Mouse (Mus musculus): ENCODE results near the gene Slc4a4. TPM values are rescaled to one million over a fixed set of nuclear protein-coding genes. Genes with fewer than 3 reads are reported as not detected.
A peak's percentile ranks its signal among the peaks of the same experiment; 100 is the strongest.

Slc4a4 gene
- polyA plus RNA-seq, 1 experiment from 2014 or later, result 12.7 TPM

- Histone ChIP-seq H3K27ac (ENCODE audit: low read length) (no peak overlapping the region), H3K4me1 (ENCODE audit: insufficient read depth, low read length) (no peaks in the 10 kb centered on the region), H3K27me3 (ENCODE audit: insufficient read depth, low read length) (no peaks in the 10 kb centered on the region), H3K4me3 (ENCODE audit: low read length) (no peak overlapping the region), H3K36me3 (ENCODE audit: insufficient read depth, low read length) (no peaks in the 10 kb centered on the region), H3K9me3 (ENCODE audit: low read length) (no peaks in the 10 kb centered on the region), H3K4me2 (replicated peaks; ENCODE audit: low read depth, low read length) (no peak overlapping the region), H3K9ac (replicated peaks; ENCODE audit: low read length) (no peak overlapping the region)
- 82% methylated on average over 5 of the region's 5 CpGs for WGBS
- no peak for ATAC-seq (ENCODE audit: low FRiP score, low TSS enrichment)
Measured at GRCm38 (mm10) chr5:89251806-89252205, 365.2 kb downstream of the Slc4a4 start.

- no peak overlapping the region for H3K27ac ChIP-seq (ENCODE audit: low read length)
- H3K9ac ChIP-seq (replicated peaks; ENCODE audit: low read length), result no peak overlapping the region
- ATAC-seq (ENCODE audit: low FRiP score, low TSS enrichment), result peak; percentile 35; the same call in 1 of the 2 replicates
- no peaks in the 10 kb centered on the region for H3K36me3 ChIP-seq (ENCODE audit: insufficient read depth, low read length)
- no peaks in the 10 kb centered on the region for H3K27me3 ChIP-seq (ENCODE audit: insufficient read depth, low read length)
- no peak overlapping the region for H3K4me3 ChIP-seq (ENCODE audit: low read length)
- no peak overlapping the region for H3K4me2 ChIP-seq (replicated peaks; ENCODE audit: low read depth, low read length)
- no peaks in the 10 kb centered on the region for H3K9me3 ChIP-seq (ENCODE audit: low read length)
- H3K4me1 ChIP-seq (ENCODE audit: insufficient read depth, low read length), result no peaks in the 10 kb centered on the region; the same call in 1 of the 2 replicates
- WGBS, result 93% methylated on average over 9 of the region's 9 CpGs
Measured at GRCm38 (mm10) chr5:89259804-89260492, 373.3 kb downstream of the Slc4a4 start.

DNA sequence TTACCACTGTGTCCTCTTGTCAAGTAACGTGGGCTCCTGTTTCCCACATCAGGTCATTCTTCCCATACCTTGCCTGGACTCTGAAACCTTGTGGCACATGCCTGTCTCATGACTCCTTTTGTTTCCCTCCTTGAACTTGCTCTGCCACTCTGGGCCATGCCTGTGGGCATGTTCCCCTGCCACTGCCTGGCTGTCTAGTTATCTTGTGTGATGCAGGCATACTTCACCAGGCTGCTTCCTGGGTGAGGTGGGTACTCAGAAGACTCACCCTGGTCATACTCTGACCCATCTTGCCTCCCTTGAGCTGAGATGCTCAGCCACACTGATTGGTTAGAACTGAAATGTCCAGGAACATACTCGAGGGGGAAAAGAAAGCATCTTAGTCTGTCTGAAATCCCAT is 390.4 kb downstream of the Slc4a4 start:
- H3K4me2 ChIP-seq (replicated peaks; ENCODE audit: low read depth, low read length), result no peak overlapping the region
- no peak overlapping the region for H3K27ac ChIP-seq (ENCODE audit: low read length)
- ATAC-seq (ENCODE audit: low FRiP score, low TSS enrichment), result no peak
- no peaks in the 10 kb centered on the region for H3K4me1 ChIP-seq (ENCODE audit: insufficient read depth, low read length)
- no peak overlapping the region for H3K4me3 ChIP-seq (ENCODE audit: low read length)
- H3K36me3 ChIP-seq (ENCODE audit: insufficient read depth, low read length), result no peaks in the 10 kb centered on the region
- H3K9ac ChIP-seq (replicated peaks; ENCODE audit: low read length), result no peak overlapping the region
- no peaks in the 10 kb centered on the region for H3K27me3 ChIP-seq (ENCODE audit: insufficient read depth, low read length)
- WGBS, result 79% methylated on average over 2 of the region's 2 CpGs
- no peaks in the 10 kb centered on the region for H3K9me3 ChIP-seq (ENCODE audit: low read length)

- 65% methylated on average over 5 of the region's 5 CpGs for WGBS
- no peaks in the 10 kb centered on the region for H3K4me1 ChIP-seq (ENCODE audit: insufficient read depth, low read length)
- H3K27me3 ChIP-seq (ENCODE audit: insufficient read depth, low read length), result no peaks in the 10 kb centered on the region
- no peak overlapping the region for H3K4me2 ChIP-seq (replicated peaks; ENCODE audit: low read depth, low read length)
- no peak overlapping the region for H3K9ac ChIP-seq (replicated peaks; ENCODE audit: low read length)
- H3K27ac ChIP-seq (ENCODE audit: low read length), result no peak overlapping the region
- no peaks in the 10 kb centered on the region for H3K9me3 ChIP-seq (ENCODE audit: low read length)
- no peaks in the 10 kb centered on the region for H3K36me3 ChIP-seq (ENCODE audit: insufficient read depth, low read length)
- 0 out of 2 replicates have a peak, but pooled peaks have one; percentile 12 for ATAC-seq (ENCODE audit: low FRiP score, low TSS enrichment)
- no peak overlapping the region for H3K4me3 ChIP-seq (ENCODE audit: low read length)
Measured at GRCm38 (mm10) chr5:89277616-89278015, 391.0 kb downstream of the Slc4a4 start.

- Histone ChIP-seq H3K4me2 (replicated peaks; ENCODE audit: low read depth, low read length) (no peak overlapping the region), H3K9ac (replicated peaks; ENCODE audit: low read length) (no peak overlapping the region), H3K27me3 (ENCODE audit: insufficient read depth, low read length) (no peaks in the 10 kb centered on the region), H3K9me3 (ENCODE audit: low read length) (no peaks in the 10 kb centered on the region), H3K4me3 (ENCODE audit: low read length) (no peak overlapping the region), H3K36me3 (ENCODE audit: insufficient read depth, low read length) (no peaks in the 10 kb centered on the region), H3K4me1 (ENCODE audit: insufficient read depth, low read length) (no peaks in the 10 kb centered on the region), H3K27ac (ENCODE audit: low read length) (no peak overlapping the region)
- no peak for ATAC-seq (ENCODE audit: low FRiP score, low TSS enrichment)
Measured at GRCm38 (mm10) chr5:89278309-89278708, 391.7 kb downstream of the Slc4a4 start.

DNA sequence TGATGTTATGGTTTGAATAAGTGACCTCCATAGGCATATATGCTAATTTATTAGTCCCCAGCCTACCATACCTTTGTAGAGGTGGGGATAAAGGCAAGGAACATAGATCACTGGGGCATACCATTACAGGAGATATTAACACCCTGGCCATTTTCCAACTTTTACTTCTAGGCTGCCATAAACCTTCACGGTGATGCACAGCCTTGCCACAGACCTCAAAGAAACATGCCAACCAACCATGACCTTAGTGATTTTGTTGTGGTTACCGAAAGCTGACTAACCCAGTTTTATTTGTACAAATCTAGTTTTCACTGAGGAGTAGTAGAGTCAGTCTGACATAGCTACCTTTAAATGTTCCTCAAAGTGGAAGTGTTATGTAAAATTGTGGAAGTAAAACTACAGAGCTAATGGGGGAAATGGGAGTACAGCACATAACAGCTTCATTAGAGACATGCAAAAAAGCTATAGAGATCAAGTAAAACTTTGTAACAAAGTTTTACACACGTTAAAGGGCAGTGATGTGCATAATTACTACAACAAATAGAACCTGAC is 393.8 kb downstream of the Slc4a4 start:
- H3K27me3 ChIP-seq (ENCODE audit: insufficient read depth, low read length), result no peaks in the 10 kb centered on the region
- no peak overlapping the region for H3K4me2 ChIP-seq (replicated peaks; ENCODE audit: low read depth, low read length)
- H3K27ac ChIP-seq (ENCODE audit: low read length), result no peak overlapping the region
- 50% methylated on average over 3 of the region's 3 CpGs for WGBS
- H3K9me3 ChIP-seq (ENCODE audit: low read length), result no peaks in the 10 kb centered on the region
- H3K9ac ChIP-seq (replicated peaks; ENCODE audit: low read length), result no peak overlapping the region
- H3K4me1 ChIP-seq (ENCODE audit: insufficient read depth, low read length), result no peaks in the 10 kb centered on the region
- no peak overlapping the region for H3K4me3 ChIP-seq (ENCODE audit: low read length)
- 0 out of 2 replicates have a peak, but pooled peaks have one; percentile 23 for ATAC-seq (ENCODE audit: low FRiP score, low TSS enrichment)
- no peaks in the 10 kb centered on the region for H3K36me3 ChIP-seq (ENCODE audit: insufficient read depth, low read length)

Other genes with a start within 250 kb of the Slc4a4 start
- 36.1 and 59.0 TPM in 2 replicates for gene Grsf1, start 210.6 kb upstream of the Slc4a4 start, polyA plus RNA-seq (2015; fragmentation: Nextera tagmentation; extraction: Ambion mirVana)
- gene Mob1b, start 166.0 kb upstream of the Slc4a4 start, polyA plus RNA-seq (2015; fragmentation: Nextera tagmentation; extraction: Ambion mirVana), result 10.3 and 12.1 TPM in 2 replicates
- 41.4 and 47.1 TPM in 2 replicates for gene Dck, start 121.8 kb upstream of the Slc4a4 start, polyA plus RNA-seq (2015; fragmentation: Nextera tagmentation; extraction: Ambion mirVana)

All from kidney, embryonic 16.5 days (tissue).